Mouse (Mus musculus): Measurements from ENCODE around the gene Gpbar1. TPM values are rescaled to one million over a fixed set of nuclear protein-coding genes. Genes with fewer than 3 reads are reported as not detected.
A peak's percentile ranks its signal among the peaks of the same experiment; 100 is the strongest.

Gene Gpbar1
- polyA plus RNA-seq, 1 experiment from 2014 or later: not detected

DNA sequence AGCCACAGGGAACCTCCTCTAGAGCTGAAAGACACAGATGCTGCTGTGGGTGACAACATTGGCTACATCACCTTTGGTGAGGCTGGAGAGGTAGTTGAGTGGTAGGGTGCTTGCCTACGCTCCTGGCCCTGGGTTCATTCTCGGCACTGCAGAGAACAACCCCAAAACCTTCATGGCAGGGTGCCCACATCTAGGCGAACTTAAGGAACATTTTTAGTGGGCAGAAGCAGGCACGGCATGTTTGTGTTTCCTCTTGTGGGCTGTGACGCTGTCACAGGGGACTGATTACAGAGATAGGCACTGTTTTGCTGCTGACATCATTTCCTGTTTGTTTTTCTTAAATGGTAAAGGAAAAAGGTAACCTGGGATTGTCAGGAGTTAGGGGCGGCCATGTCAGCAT, 15.8 kb upstream of the Gpbar1 start:
- H3K27ac ChIP-seq (ENCODE audit: low read depth, low read length): no peak overlapping the region
- H3K9me3 ChIP-seq (ENCODE audit: control insufficient read depth, low read length): no peaks in the 10 kb centered on the region
- H3K36me3 ChIP-seq (ENCODE audit: control insufficient read depth, insufficient read depth, low read length): peaks cover 23% of the 10 kb centered on the region
- no peak for ATAC-seq (replicated peaks; ENCODE audit: low FRiP score)
- H3K4me1 ChIP-seq (replicated peaks; ENCODE audit: control insufficient read depth, insufficient read depth, low read length): no peaks in the 10 kb centered on the region
- no peak for DNase-seq (ENCODE audit: low spot score)
- H3K4me3 ChIP-seq (ENCODE audit: low read depth, low read length): no peak overlapping the region
- H3K9ac ChIP-seq (ENCODE audit: low read length): no peak overlapping the region
- H3K4me2 ChIP-seq (ENCODE audit: low read depth, low read length, severe bottlenecking): no peak overlapping the region
- WGBS: 94% methylated on average over 6 of the region's 6 CpGs
- no peaks in the 10 kb centered on the region for H3K27me3 ChIP-seq (ENCODE audit: control insufficient read depth, insufficient read depth, low read length)

- peaks cover 18% of the 10 kb centered on the region for H3K36me3 ChIP-seq (ENCODE audit: control insufficient read depth, insufficient read depth, low read length)
- 86% methylated on average over 8 of the region's 8 CpGs for WGBS
Measured at GRCm38 (mm10) chr1:74268750-74269149, 9.6 kb upstream of the Gpbar1 start.

GRCm38 (mm10) chr1:74271659-74272058, 6.7 kb upstream of the Gpbar1 start:
- 83% methylated on average over 4 of the region's 4 CpGs for WGBS

More at GRCm38 (mm10) chr1:74268750-74269149, 9.6 kb upstream of the Gpbar1 start:
- no peaks in the 10 kb centered on the region for H3K27me3 ChIP-seq (ENCODE audit: control insufficient read depth, insufficient read depth, low read length)
- no peak overlapping the region for H3K9ac ChIP-seq (ENCODE audit: low read length)
- H3K4me1 ChIP-seq (replicated peaks; ENCODE audit: control insufficient read depth, insufficient read depth, low read length): no peaks in the 10 kb centered on the region
- H3K4me3 ChIP-seq (ENCODE audit: low read depth, low read length): no peak overlapping the region
- H3K4me2 ChIP-seq (ENCODE audit: low read depth, low read length, severe bottlenecking): no peak overlapping the region
- no peak overlapping the region for H3K27ac ChIP-seq (ENCODE audit: low read depth, low read length)
- DNase-seq (ENCODE audit: low spot score) (no peak), ATAC-seq (replicated peaks; ENCODE audit: low FRiP score) (no peak)
- H3K9me3 ChIP-seq (ENCODE audit: control insufficient read depth, low read length): no peaks in the 10 kb centered on the region

DNA sequence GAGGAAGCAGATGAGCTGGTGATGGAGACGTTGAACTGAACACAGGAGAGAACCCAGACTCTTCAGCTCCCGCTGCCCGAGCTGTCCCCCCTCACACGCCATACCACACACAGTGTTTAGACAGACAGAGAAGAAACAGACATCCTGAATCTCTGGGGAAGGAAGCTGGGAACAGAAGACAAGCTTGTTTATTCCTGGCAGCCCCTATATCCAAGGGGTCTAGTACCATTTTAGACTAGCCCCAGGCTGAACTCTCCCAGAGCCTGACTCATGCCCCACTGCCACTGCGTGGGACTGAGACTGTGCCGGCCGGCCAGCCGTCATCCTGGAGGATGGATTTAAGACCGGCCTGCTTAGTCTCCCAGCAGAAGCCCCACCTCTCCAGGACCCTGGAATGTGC, 3.3 kb upstream of the Gpbar1 start:
- DNase-seq (ENCODE audit: low spot score) (no peak), ATAC-seq (replicated peaks; ENCODE audit: low FRiP score) (no peak)
- H3K4me3 ChIP-seq (ENCODE audit: low read depth, low read length): no peak overlapping the region
- H3K4me1 ChIP-seq (replicated peaks; ENCODE audit: control insufficient read depth, insufficient read depth, low read length): no peaks in the 10 kb centered on the region
- no peak overlapping the region for H3K4me2 ChIP-seq (ENCODE audit: low read depth, low read length, severe bottlenecking)
- 60% methylated on average over 9 of the region's 9 CpGs for WGBS
- H3K9me3 ChIP-seq (ENCODE audit: control insufficient read depth, low read length): no peaks in the 10 kb centered on the region
- no peaks in the 10 kb centered on the region for H3K27me3 ChIP-seq (ENCODE audit: control insufficient read depth, insufficient read depth, low read length)
- peaks cover 2% of the 10 kb centered on the region; the same call in 1 of the 2 replicates for H3K36me3 ChIP-seq (ENCODE audit: control insufficient read depth, insufficient read depth, low read length)
- no peak overlapping the region for H3K9ac ChIP-seq (ENCODE audit: low read length)
- H3K27ac ChIP-seq (ENCODE audit: low read depth, low read length): no peak overlapping the region

More at GRCm38 (mm10) chr1:74271659-74272058, 6.7 kb upstream of the Gpbar1 start:
- ATAC-seq (replicated peaks; ENCODE audit: low FRiP score): no peak
- H3K4me2 ChIP-seq (ENCODE audit: low read depth, low read length, severe bottlenecking): no peak overlapping the region
- H3K9me3 ChIP-seq (ENCODE audit: control insufficient read depth, low read length): no peaks in the 10 kb centered on the region
- peaks cover 4% of the 10 kb centered on the region; the same call in 1 of the 2 replicates for H3K36me3 ChIP-seq (ENCODE audit: control insufficient read depth, insufficient read depth, low read length)
- no peak overlapping the region for H3K27ac ChIP-seq (ENCODE audit: low read depth, low read length)
- DNase-seq (ENCODE audit: low spot score): peak; percentile 39
- no peaks in the 10 kb centered on the region for H3K4me1 ChIP-seq (replicated peaks; ENCODE audit: control insufficient read depth, insufficient read depth, low read length)
- H3K27me3 ChIP-seq (ENCODE audit: control insufficient read depth, insufficient read depth, low read length): no peaks in the 10 kb centered on the region
- no peak overlapping the region for H3K4me3 ChIP-seq (ENCODE audit: low read depth, low read length)
- H3K9ac ChIP-seq (ENCODE audit: low read length): no peak overlapping the region

GRCm38 (mm10) chr1:74277041-74277440, 1.3 kb upstream of the Gpbar1 start:
- no peak overlapping the region for H3K9ac ChIP-seq (ENCODE audit: low read length)
- peaks cover 2% of the 10 kb centered on the region for H3K36me3 ChIP-seq (ENCODE audit: control insufficient read depth, insufficient read depth, low read length)
- no peaks in the 10 kb centered on the region for H3K27me3 ChIP-seq (ENCODE audit: control insufficient read depth, insufficient read depth, low read length)
- ATAC-seq (replicated peaks; ENCODE audit: low FRiP score) (no peak), DNase-seq (ENCODE audit: low spot score) (no peak)
- H3K4me1 ChIP-seq (replicated peaks; ENCODE audit: control insufficient read depth, insufficient read depth, low read length): no peaks in the 10 kb centered on the region
- WGBS: 68% methylated on average over 6 of the region's 6 CpGs
- H3K4me2 ChIP-seq (ENCODE audit: low read depth, low read length, severe bottlenecking): no peak overlapping the region
- H3K9me3 ChIP-seq (ENCODE audit: control insufficient read depth, low read length): no peaks in the 10 kb centered on the region
- H3K27ac ChIP-seq (ENCODE audit: low read depth, low read length): no peak overlapping the region
- no peak overlapping the region for H3K4me3 ChIP-seq (ENCODE audit: low read depth, low read length)

- 73% methylated on average over 8 of the region's 8 CpGs for WGBS
Measured at GRCm38 (mm10) chr1:74277883-74278537, 340 bp upstream of the Gpbar1 start.

GRCm38 (mm10) chr1:74278988-74279387, 638 bp downstream of the Gpbar1 start:
- no peaks in the 10 kb centered on the region for H3K4me1 ChIP-seq (replicated peaks; ENCODE audit: control insufficient read depth, insufficient read depth, low read length)
- no peak overlapping the region for H3K9ac ChIP-seq (ENCODE audit: low read length)
- H3K27ac ChIP-seq (ENCODE audit: low read depth, low read length): no peak overlapping the region
- ATAC-seq (replicated peaks; ENCODE audit: low FRiP score) (no peak), DNase-seq (ENCODE audit: low spot score) (no peak)
- H3K4me3 ChIP-seq (ENCODE audit: low read depth, low read length): no peak overlapping the region
- no peak overlapping the region for H3K4me2 ChIP-seq (ENCODE audit: low read depth, low read length, severe bottlenecking)
- WGBS: 87% methylated on average over 11 of the region's 11 CpGs
- no peaks in the 10 kb centered on the region for H3K9me3 ChIP-seq (ENCODE audit: control insufficient read depth, low read length)
- H3K27me3 ChIP-seq (ENCODE audit: control insufficient read depth, insufficient read depth, low read length): no peaks in the 10 kb centered on the region
- peaks cover 2% of the 10 kb centered on the region for H3K36me3 ChIP-seq (ENCODE audit: control insufficient read depth, insufficient read depth, low read length)

More at GRCm38 (mm10) chr1:74277883-74278537, 340 bp upstream of the Gpbar1 start:
- no peak overlapping the region for H3K27ac ChIP-seq (ENCODE audit: low read depth, low read length)
- H3K9me3 ChIP-seq (ENCODE audit: control insufficient read depth, low read length): no peaks in the 10 kb centered on the region
- H3K27me3 ChIP-seq (ENCODE audit: control insufficient read depth, insufficient read depth, low read length): no peaks in the 10 kb centered on the region
- DNase-seq (ENCODE audit: low spot score) (no peak), ATAC-seq (replicated peaks; ENCODE audit: low FRiP score) (no peak)
- H3K4me2 ChIP-seq (ENCODE audit: low read depth, low read length, severe bottlenecking): no peak overlapping the region
- H3K36me3 ChIP-seq (ENCODE audit: control insufficient read depth, insufficient read depth, low read length): peaks cover 2% of the 10 kb centered on the region
- H3K4me1 ChIP-seq (replicated peaks; ENCODE audit: control insufficient read depth, insufficient read depth, low read length): no peaks in the 10 kb centered on the region
- H3K9ac ChIP-seq (ENCODE audit: low read length): no peak overlapping the region; the same call in 1 of the 2 replicates
- no peak overlapping the region for H3K4me3 ChIP-seq (ENCODE audit: low read depth, low read length)

DNA sequence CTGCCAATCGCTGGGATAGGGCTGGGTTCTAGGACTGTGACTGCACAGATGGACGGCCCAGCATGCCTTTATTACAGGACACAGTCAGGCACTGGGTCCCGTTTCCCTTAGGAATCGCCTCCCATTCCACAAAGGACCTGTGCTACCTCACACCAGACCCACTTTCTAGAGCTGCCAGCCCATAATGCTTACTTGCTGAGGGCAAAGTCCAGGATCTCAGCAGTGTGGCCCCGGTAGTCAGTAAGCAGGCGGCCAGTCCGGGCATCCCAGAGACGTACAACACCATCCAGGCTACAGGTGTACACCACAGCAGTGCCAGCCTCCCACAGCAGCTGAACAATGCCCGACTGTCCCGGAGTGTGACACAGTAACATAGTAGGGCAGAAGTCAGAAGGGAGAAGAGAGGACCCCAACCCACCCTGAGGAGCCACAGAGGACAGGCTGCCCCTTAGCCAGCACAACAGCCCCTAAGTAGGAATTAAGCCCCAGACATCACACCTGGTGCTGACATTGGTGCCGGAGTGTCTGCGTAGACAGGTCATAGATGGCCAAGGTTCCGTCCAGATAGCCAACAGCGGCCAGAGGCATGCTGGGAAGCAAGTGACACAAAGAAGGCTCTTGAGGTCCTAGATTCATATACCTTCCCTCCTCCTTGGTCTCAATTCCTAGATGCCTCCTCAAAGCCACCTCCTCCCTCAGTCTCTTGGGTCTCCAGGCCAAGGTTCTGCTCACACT, 2.4 kb downstream of the Gpbar1 start:
- ATAC-seq (replicated peaks; ENCODE audit: low FRiP score): no peak
- H3K36me3 ChIP-seq (ENCODE audit: control insufficient read depth, insufficient read depth, low read length): peaks cover 2% of the 10 kb centered on the region
- H3K4me1 ChIP-seq (replicated peaks; ENCODE audit: control insufficient read depth, insufficient read depth, low read length): peaks cover 1% of the 10 kb centered on the region
- no peak overlapping the region for H3K27ac ChIP-seq (ENCODE audit: low read depth, low read length)
- H3K4me2 ChIP-seq (ENCODE audit: low read depth, low read length, severe bottlenecking): no peak overlapping the region
- H3K4me3 ChIP-seq (ENCODE audit: low read depth, low read length): no peak overlapping the region
- H3K9ac ChIP-seq (ENCODE audit: low read length): no peak overlapping the region
- H3K27me3 ChIP-seq (ENCODE audit: control insufficient read depth, insufficient read depth, low read length): no peaks in the 10 kb centered on the region
- H3K9me3 ChIP-seq (ENCODE audit: control insufficient read depth, low read length): no peaks in the 10 kb centered on the region
- no peak for DNase-seq (ENCODE audit: low spot score)
- WGBS: 95% methylated on average over 14 of the region's 14 CpGs

Data from forebrain, embryonic 11.5 days (tissue).